Mouse (Mus musculus) ES-Bruce4 (cell line): ENCODE results near the gene Sv2c. TPM values are rescaled to one million over a fixed set of nuclear protein-coding genes. Genes with fewer than 3 reads are reported as not detected.

ENCODE experiments used
- H3K27ac ChIP-seq: 2 replicates; pipeline ENCODE4 v1.5.1; 2012; ENCODE audit warnings: low read length, inconsistent platforms; ENCODE audit not compliant: insufficient read depth
- H3K27me3 ChIP-seq: 2 replicates; pipeline ENCODE4 v1.6.1; 2012; ENCODE audit warnings: mild to moderate bottlenecking, low read length, inconsistent platforms; ENCODE audit not compliant: control insufficient read depth, poor library complexity, insufficient read depth, severe bottlenecking
- H3K36me3 ChIP-seq: 2 replicates; pipeline ENCODE4 v1.6.1; 2012; ENCODE audit warnings: inconsistent platforms, mild to moderate bottlenecking, low read length, moderate library complexity; ENCODE audit not compliant: control insufficient read depth, poor library complexity, insufficient read depth, severe bottlenecking
- H3K4me1 ChIP-seq: one replicate; pipeline ENCODE4 v1.8.1; 2011; ENCODE audit warnings: low read length; ENCODE audit not compliant: control insufficient read depth, insufficient read depth
- H3K4me3 ChIP-seq: 2 replicates; pipeline ENCODE4 v1.5.1; 2011; ENCODE audit warnings: low read depth, mild to moderate bottlenecking, low read length
- H3K9ac ChIP-seq: 2 replicates; pipeline ENCODE4 v1.6.1; 2012; ENCODE audit warnings: low read depth, mild to moderate bottlenecking, inconsistent platforms; ENCODE audit not compliant: poor library complexity, severe bottlenecking
- H3K9me3 ChIP-seq: replicated peaks from 2 replicates; pipeline ENCODE4 v1.6.1; 2012; ENCODE audit warnings: mild to moderate bottlenecking, low read length, inconsistent platforms; ENCODE audit not compliant: control insufficient read depth, poor library complexity, insufficient read depth, severe bottlenecking
- CTCF ChIP-seq: IDR thresholded peaks from one replicate; pipeline ENCODE4 v1.8.1; 2011; ENCODE audit warnings: low read depth, low read length
- EP300 ChIP-seq: IDR thresholded peaks from 2 replicates; pipeline ENCODE4 v1.6.1; 2011; ENCODE audit warnings: low read depth, low read length; ENCODE audit not compliant: insufficient read depth
- POLR2A ChIP-seq: IDR thresholded peaks from one replicate; pipeline ENCODE4 v1.8.1; 2011; ENCODE audit warnings: low read length; ENCODE audit not compliant: insufficient read depth
- polyA plus RNA-seq: library from polyadenylated mRNA; stranded (reverse); fragments of >200 nt; gene quantifications from 2 replicates; pipeline ENCODE4 v1.2.4, GENCODE M21; 2011; ENCODE audit warnings: low read depth; ENCODE audit not compliant: missing spikeins, insufficient read depth, insufficient read length

The Sv2c gene
- polyA plus RNA-seq, 1 experiment: 0.19 TPM

DNA sequence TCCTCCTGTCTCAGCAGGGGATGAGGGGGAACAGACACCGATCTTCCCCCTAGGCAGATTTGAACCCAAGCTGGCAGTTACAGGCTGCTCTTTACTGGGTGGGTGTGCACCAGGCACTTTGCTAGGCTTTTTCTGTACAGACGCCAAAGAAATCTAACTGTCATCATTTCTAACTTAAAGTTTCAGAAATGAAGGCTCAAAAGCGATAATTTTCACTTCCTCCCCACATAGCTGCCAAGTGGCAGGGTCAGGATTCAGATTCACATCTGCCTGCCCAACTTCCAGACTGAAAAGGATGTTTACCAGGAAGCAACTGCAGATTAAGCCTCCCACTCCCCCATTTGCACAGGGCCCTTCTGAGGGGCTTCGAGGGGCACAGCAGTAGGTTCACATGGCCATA, 183.0 kb downstream of the Sv2c start:
- no peak for TF ChIP-seq CTCF
- TF ChIP-seq EP300: no peak
- no peak for TF ChIP-seq POLR2A
- H3K4me3 ChIP-seq: no peak overlapping the region
- no peaks in the 10 kb centered on the region for H3K27me3 ChIP-seq
- H3K4me1 ChIP-seq: no peaks in the 10 kb centered on the region
- no peaks in the 10 kb centered on the region for H3K36me3 ChIP-seq
- no peak overlapping the region for H3K27ac ChIP-seq
- no peaks in the 10 kb centered on the region for H3K9me3 ChIP-seq
- no peak overlapping the region for H3K9ac ChIP-seq

DNA sequence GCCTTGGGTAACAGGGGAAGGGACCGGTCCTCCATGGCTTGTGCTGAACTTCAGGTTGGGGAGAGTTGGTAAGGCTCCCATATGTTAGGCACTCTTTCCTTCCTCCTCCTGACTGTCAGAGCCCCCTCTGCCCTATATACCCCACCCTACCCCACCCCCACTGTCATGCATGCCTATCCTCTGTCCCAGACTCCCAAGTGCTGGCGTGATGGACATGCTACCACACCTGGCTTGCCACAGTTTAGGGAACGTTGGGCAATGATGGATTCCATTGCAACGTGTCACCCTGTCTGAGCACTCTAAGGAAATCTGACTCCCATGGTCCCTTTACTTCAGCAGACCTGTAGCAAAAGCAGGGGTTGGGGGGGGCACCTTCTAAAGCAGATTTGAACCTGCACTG, 183.6 kb downstream of the Sv2c start:
- Histone ChIP-seq H3K36me3 (no peaks in the 10 kb centered on the region), H3K4me3 (no peak overlapping the region), H3K9me3 (no peaks in the 10 kb centered on the region), H3K27me3 (no peaks in the 10 kb centered on the region), H3K4me1 (no peaks in the 10 kb centered on the region), H3K9ac (no peak overlapping the region), H3K27ac (no peak overlapping the region)
- TF ChIP-seq CTCF (no peak), POLR2A (no peak), EP300 (no peak)

DNA sequence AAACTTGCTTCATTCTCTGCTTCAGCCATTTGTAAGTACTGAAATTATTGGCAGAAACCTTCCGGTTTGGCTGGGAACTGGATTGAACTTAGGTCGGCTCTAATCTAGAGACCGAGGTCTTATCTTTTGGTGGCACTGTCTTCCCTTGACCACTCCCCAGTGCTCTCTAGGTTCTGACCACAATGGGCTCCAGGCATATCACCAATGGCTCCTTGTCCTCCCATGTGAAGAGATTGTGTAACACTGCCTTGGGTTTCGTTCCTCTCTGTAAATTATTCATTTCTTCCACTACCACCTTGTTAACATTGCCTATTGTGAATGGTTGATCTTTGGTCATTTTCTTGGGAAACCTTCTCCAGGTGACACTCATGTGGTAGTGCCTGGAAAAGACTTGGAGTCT, 184.0 kb downstream of the Sv2c start:
- no peak overlapping the region for H3K9ac ChIP-seq
- no peak for TF ChIP-seq CTCF
- no peaks in the 10 kb centered on the region for H3K36me3 ChIP-seq
- no peak overlapping the region for H3K27ac ChIP-seq
- H3K4me3 ChIP-seq: no peak overlapping the region
- no peaks in the 10 kb centered on the region for H3K4me1 ChIP-seq
- no peaks in the 10 kb centered on the region for H3K9me3 ChIP-seq
- H3K27me3 ChIP-seq: no peaks in the 10 kb centered on the region

DNA sequence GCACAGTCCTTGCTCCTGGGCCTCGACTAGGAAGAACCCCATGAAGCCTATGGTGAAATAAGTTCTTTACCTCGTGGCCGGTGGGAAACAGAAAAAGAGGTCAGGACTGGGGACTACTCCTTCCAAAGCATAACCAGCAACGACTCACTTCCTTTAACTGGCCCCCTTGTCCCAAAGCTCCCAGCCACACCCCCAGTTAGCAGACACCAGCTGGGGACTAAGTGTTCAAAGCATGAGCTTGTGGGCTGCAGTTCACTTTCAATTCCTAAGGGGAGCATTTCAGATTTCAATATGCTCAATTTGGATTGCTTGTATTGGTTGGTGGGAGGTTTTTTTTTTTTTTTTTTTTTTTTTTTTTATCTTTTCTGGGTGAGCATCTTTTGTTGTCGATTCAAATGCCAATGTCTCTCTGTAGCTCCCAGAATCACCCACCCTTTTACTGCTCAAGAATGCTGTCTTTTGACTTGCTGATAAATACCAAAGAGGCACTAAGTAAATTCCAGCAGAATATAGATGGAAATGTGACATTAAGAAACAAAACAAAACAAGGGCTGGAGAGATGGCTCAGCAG, 186.4 kb downstream of the Sv2c start:
- Histone ChIP-seq H3K27me3 (no peaks in the 10 kb centered on the region), H3K4me3 (no peak overlapping the region), H3K4me1 (no peaks in the 10 kb centered on the region), H3K27ac (no peak overlapping the region), H3K9ac (no peak overlapping the region), H3K36me3 (no peaks in the 10 kb centered on the region), H3K9me3 (no peaks in the 10 kb centered on the region)
- TF ChIP-seq CTCF (no peak), EP300 (no peak), POLR2A (no peak)

DNA sequence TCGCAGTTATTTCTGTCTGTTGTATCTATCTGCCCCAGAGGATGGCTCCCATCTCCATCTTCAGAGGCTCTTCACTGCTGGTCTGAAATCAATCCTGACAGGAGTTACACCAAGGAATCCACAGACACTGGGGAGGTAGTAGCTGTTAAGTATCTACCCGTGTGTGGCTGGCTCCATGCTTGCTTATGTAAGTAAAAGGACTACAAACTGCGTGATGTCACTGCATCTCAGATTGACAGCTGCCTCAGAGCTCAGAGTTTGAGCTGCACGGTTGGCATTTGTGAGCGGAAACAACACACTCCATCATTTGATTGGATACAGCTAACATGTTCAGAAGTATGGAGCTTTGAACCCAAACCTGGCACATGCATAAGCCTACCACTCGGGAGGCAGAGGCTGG, 187.8 kb downstream of the Sv2c start:
- no peaks in the 10 kb centered on the region for H3K36me3 ChIP-seq
- no peaks in the 10 kb centered on the region for H3K27me3 ChIP-seq
- H3K9me3 ChIP-seq: no peaks in the 10 kb centered on the region
- no peaks in the 10 kb centered on the region for H3K4me1 ChIP-seq
- H3K4me3 ChIP-seq: no peak overlapping the region
- H3K9ac ChIP-seq: no peak overlapping the region
- H3K27ac ChIP-seq: no peak overlapping the region
- TF ChIP-seq CTCF (no peak), POLR2A (no peak), EP300 (no peak)

DNA sequence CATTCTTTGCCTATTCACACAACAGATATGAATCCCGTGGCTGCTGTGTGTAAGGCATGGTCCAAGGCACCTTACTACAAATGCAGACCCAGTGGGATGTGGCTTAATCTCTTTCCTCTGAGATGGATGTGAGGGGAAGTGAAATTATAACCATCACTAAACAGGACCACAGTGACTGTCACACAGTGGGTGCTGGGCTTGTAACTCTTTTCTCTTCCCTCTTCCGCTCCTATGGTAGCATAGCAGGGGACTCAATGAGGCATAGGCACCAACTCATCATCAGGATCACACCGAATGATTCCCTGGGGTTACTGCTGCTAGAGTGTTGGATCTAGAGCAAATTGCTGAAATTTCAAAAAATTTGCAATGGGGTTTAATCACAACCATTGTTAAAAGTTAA, 188.5 kb downstream of the Sv2c start:
- H3K27me3 ChIP-seq: no peaks in the 10 kb centered on the region
- no peaks in the 10 kb centered on the region for H3K9me3 ChIP-seq
- no peaks in the 10 kb centered on the region for H3K4me1 ChIP-seq
- H3K36me3 ChIP-seq: no peaks in the 10 kb centered on the region
- TF ChIP-seq CTCF (no peak), EP300 (no peak), POLR2A (no peak)
- no peak overlapping the region for H3K9ac ChIP-seq
- H3K4me3 ChIP-seq: no peak overlapping the region
- no peak overlapping the region for H3K27ac ChIP-seq
